Mouse (Mus musculus): ENCODE measurements around the gene Gpr68. TPM values are rescaled to one million over a fixed set of nuclear protein-coding genes. Genes with fewer than 3 reads are reported as not detected.

Gpr68 gene
- total and polyA plus RNA-seq, 3 experiments = 0.04 TPM; not detected in 2

GRCm38 (mm10) chr12:100945948-100946347 lies 38.0 kb upstream of the Gpr68 start (continued):
- TF ChIP-seq ZNF384 (IDR thresholded peaks at IDR 0.05; ENCODE audit: low read depth, low read length) (no peak), EP300 (IDR thresholded peaks at IDR 0.05; ENCODE audit: low read depth in 1 of 2, low read length in 2 of 2) (no peak), ETS1 (IDR thresholded peaks at IDR 0.05; ENCODE audit: low read depth, low read length) (no peak)

GRCm38 (mm10) chr12:100945501-100945900 lies 37.5 kb upstream of the Gpr68 start:
- no peaks in the 10 kb centered on the region for H3K4me1 ChIP-seq (ENCODE audit: control insufficient read depth in 1 of 2, insufficient read depth in 2 of 2, low read length in 2 of 2)
- H3K27me3 ChIP-seq (ENCODE audit: control insufficient read depth in 1 of 2, insufficient read depth in 2 of 2, low read length in 2 of 2) = no peaks in the 10 kb centered on the region
- H3K9ac ChIP-seq (ENCODE audit: control insufficient read depth, low read depth, low read length, poor library complexity, severe bottlenecking) = no peak overlapping the region
- no peak for DNase-seq (ENCODE audit: low read depth, low spot score)
- H3K9me3 ChIP-seq (replicated peaks; ENCODE audit: insufficient read depth, low read length) = no peaks in the 10 kb centered on the region
- H3K79me2 ChIP-seq (ENCODE audit: control insufficient read depth, insufficient read depth, low read length, poor library complexity) = no peaks in the 10 kb centered on the region
- H3K36me3 ChIP-seq (ENCODE audit: control insufficient read depth in 1 of 2, insufficient read depth in 2 of 2, low read length in 2 of 2) = peaks cover 0 to 3% of the 10 kb centered on the region in 2 experiments; a peak in 1 of 4 replicates
- no peak overlapping the region for H3K27ac ChIP-seq (ENCODE audit: control insufficient read depth, low read depth, low read length)
- no peak overlapping the region for H3K4me3 ChIP-seq (ENCODE audit: control insufficient read depth in 1 of 2, insufficient read depth in 1 of 2, low read depth in 2 of 2, low read length in 2 of 2)
- TF ChIP-seq E2F4 (IDR thresholded peaks at IDR 0.05; ENCODE audit: borderline replicate concordance, low read depth, low read length) (no peak), MAZ (IDR thresholded peaks at IDR 0.05; ENCODE audit: low read depth, low read length) (no peak), MYB (IDR thresholded peaks at IDR 0.05; ENCODE audit: low read depth, low read length) (no peak), SIN3A (IDR thresholded peaks at IDR 0.05; ENCODE audit: low read length) (no peak), ZC3H11A (IDR thresholded peaks at IDR 0.05; ENCODE audit: low read depth, low read length) (no peak), UBTF (IDR thresholded peaks at IDR 0.05; ENCODE audit: borderline replicate concordance, insufficient read depth, low read depth, low read length) (no peak), MXI1 (IDR thresholded peaks at IDR 0.05; ENCODE audit: low read depth, low read length) (no peak)

GRCm38 (mm10) chr12:100944921-100945336 lies 36.9 kb upstream of the Gpr68 start:
- no peak overlapping the region for H3K27ac ChIP-seq (ENCODE audit: control insufficient read depth, low read depth, low read length)
- no peaks in the 10 kb centered on the region for H3K4me1 ChIP-seq (ENCODE audit: control insufficient read depth in 1 of 2, insufficient read depth in 2 of 2, low read length in 2 of 2)
- DNase-seq (ENCODE audit: low read depth, low spot score) = no peak
- no peaks in the 10 kb centered on the region for H3K9me3 ChIP-seq (replicated peaks; ENCODE audit: insufficient read depth, low read length)
- H3K4me3 ChIP-seq (ENCODE audit: control insufficient read depth in 1 of 2, insufficient read depth in 1 of 2, low read depth in 2 of 2, low read length in 2 of 2) = no peak overlapping the region
- H3K9ac ChIP-seq (ENCODE audit: control insufficient read depth, low read depth, low read length, poor library complexity, severe bottlenecking) = no peak overlapping the region
- no peak for TF ChIP-seq GATA1 (IDR thresholded peaks at IDR 0.05; ENCODE audit: low read depth, low read length)
- no peak for TF ChIP-seq BHLHE40 (IDR thresholded peaks at IDR 0.05; ENCODE audit: borderline replicate concordance, low read depth, low read length)
- TF ChIP-seq SMC3 (IDR thresholded peaks at IDR 0.05; ENCODE audit: low read depth, low read length) = no peak
- no peak for TF ChIP-seq NELFE (IDR thresholded peaks at IDR 0.05; ENCODE audit: low read depth, low read length)
- no peak for TF ChIP-seq EP300 (IDR thresholded peaks at IDR 0.05; ENCODE audit: low read depth in 1 of 2, low read length in 2 of 2)
- H3K36me3 ChIP-seq (ENCODE audit: control insufficient read depth in 1 of 2, insufficient read depth in 2 of 2, low read length in 2 of 2) = peaks cover 0 to 3% of the 10 kb centered on the region in 2 experiments; a peak in 1 of 4 replicates
- H3K27me3 ChIP-seq (ENCODE audit: control insufficient read depth in 1 of 2, insufficient read depth in 2 of 2, low read length in 2 of 2) = no peaks in the 10 kb centered on the region
- no peaks in the 10 kb centered on the region for H3K79me2 ChIP-seq (ENCODE audit: control insufficient read depth, insufficient read depth, low read length, poor library complexity)

Data from MEL (cell line).